Mouse (Mus musculus) brain, embryonic 14.5 days (tissue): ENCODE measurements at regions not wholly inside any gene's neighbourhood (a gene's known extent, or its start where the extent isn't known, plus 50 kb on each side); places are given as distances from the start of the nearest gene placed in this dataset.

Experiments
- DNase-seq: peaks from one replicate; pipeline ENCODE4 v3.0.0-alpha.2; 2011; ENCODE audit warnings: low read depth
- CTCF ChIP-seq: fragments of 200-500 bp; IDR thresholded peaks from 2 replicates; pipeline ENCODE4 v1.5.1; 2012; ENCODE audit warnings: inconsistent platforms, mild to moderate bottlenecking, moderate library complexity, borderline replicate concordance; ENCODE audit not compliant: insufficient read depth, insufficient read length; ENCODE audit errors: extremely low read depth
- POLR2A ChIP-seq: fragments of 200-500 bp; IDR thresholded peaks from 2 replicates; pipeline ENCODE4 v1.6.1; 2012; ENCODE audit warnings: mild to moderate bottlenecking, inconsistent platforms, borderline replicate concordance; ENCODE audit not compliant: poor library complexity, insufficient read depth, insufficient read length, severe bottlenecking; ENCODE audit errors: extremely low read depth

DNA sequence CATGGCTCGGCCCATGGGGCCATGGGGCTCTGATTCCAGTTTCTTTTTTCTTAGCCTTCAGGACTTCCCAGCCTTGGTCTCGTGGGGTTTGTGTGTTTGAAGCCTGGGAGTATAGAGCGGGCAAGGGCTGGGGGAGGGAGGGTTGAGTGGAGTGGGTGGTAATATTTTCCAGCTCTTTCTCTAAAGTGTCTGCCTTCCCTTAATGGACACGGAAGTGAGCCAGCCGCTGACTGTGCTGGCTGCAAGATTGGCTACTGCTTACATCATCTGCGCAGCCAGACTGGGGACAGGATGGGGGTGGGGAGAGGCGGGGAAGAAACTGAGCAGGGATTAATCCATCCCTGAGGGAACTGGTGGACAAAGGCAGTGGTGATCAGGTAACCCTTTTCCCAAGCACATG lies 52.3 kb downstream of the Tnp1 start:
- TF ChIP-seq POLR2A (no peak), CTCF (no peak)
- peak; percentile 76 for DNase-seq

DNA sequence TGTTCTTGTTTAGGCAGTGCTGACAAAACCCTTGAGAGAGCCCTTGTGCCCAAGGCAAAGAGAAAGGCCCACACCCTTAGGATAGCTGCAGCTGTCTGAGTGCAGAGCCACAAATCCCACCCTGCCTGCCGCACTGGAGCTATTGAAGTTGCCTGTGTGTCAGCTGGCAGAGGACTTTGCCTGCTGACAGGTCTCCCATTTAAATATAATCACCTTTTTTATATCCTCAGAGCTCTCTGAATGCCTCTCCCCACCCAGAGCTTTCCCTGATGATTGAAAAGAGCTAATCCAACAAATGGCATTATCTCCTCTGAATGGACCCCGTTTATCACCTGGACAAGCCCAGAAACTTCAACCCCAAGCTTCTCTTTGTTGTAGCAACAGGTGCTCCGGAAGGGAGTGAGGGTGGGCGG lies 55.5 kb downstream of the Tnp1 start:
- DNase-seq = peak; percentile 17
- no peak for TF ChIP-seq CTCF
- TF ChIP-seq POLR2A = no peak

DNA sequence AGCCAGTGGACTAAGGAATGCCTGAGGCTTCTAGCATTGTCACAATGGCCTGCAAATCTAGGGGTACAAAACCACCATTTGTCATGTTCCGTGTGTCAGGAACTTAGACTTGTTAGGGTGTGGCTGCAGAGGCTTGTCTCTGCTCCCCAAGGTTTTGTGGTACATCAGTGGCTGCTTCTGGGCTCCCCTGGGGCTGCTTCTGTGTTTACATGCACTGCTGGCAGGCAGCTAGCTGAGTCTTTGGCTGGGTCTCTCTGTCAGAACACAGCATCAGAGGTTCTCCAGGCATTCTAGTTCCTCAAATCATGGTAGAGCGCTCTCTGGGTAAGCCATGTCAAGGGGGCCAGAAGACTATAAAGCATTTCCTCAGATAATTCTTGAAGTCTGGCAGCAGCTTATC lies 60.3 kb downstream of the Tnp1 start:
- no peak for DNase-seq
- TF ChIP-seq CTCF (no peak), POLR2A (no peak)

- TF ChIP-seq POLR2A (no peak), CTCF (no peak)
- no peak for DNase-seq
Measured at GRCm38 (mm10) chr1:72952896-72953295, 62.8 kb downstream of the Tnp1 start.

- no peak for DNase-seq
- TF ChIP-seq CTCF = no peak
- TF ChIP-seq POLR2A = no peak
Measured at GRCm38 (mm10) chr1:72951802-72952201, 63.9 kb downstream of the Tnp1 start.

DNA sequence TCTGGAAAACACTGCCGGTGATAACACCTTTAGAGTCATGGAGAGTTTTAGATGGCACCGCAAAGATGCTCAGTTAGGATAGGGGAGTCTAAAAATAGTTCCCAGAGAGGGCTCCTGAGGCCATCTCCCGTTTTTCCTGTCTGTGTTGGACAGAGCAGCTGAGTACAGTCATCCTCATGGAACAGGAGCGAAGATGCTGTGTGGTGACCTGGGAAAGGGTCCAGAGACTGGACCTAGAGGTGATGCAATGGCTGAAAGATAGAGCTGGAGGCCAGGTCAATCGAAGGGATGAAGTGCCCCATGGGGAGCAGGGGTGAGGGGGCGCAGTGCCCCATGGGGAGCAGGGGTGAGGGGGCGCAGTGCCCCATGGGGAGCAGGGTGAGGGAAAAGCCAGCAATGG lies 64.3 kb downstream of the Tnp1 start:
- no peak for DNase-seq
- TF ChIP-seq POLR2A = no peak
- no peak for TF ChIP-seq CTCF

- no peak for DNase-seq
- no peak for TF ChIP-seq CTCF
- no peak for TF ChIP-seq POLR2A
Measured at GRCm38 (mm10) chr1:72946235-72946634, 69.5 kb downstream of the Tnp1 start.

DNA sequence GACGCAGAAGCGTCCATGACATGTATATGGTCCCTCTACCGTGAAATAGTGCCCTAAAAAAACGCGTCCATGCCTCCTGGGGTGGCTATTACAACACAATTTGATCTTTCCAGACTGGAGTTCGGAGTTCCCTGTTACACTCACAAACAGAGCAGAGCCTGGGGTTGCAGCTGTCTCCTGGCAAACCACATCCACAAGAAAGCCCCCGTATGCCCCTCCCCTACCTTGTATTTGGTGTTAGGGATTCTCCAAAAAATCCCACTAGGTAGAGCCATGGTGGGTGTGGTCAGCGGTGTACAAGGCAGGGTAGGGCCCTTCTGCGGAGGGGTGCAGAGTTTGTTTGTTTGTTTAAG lies 70.0 kb downstream of the Tnp1 start:
- no peak for DNase-seq
- TF ChIP-seq CTCF (no peak), POLR2A (no peak)

DNA sequence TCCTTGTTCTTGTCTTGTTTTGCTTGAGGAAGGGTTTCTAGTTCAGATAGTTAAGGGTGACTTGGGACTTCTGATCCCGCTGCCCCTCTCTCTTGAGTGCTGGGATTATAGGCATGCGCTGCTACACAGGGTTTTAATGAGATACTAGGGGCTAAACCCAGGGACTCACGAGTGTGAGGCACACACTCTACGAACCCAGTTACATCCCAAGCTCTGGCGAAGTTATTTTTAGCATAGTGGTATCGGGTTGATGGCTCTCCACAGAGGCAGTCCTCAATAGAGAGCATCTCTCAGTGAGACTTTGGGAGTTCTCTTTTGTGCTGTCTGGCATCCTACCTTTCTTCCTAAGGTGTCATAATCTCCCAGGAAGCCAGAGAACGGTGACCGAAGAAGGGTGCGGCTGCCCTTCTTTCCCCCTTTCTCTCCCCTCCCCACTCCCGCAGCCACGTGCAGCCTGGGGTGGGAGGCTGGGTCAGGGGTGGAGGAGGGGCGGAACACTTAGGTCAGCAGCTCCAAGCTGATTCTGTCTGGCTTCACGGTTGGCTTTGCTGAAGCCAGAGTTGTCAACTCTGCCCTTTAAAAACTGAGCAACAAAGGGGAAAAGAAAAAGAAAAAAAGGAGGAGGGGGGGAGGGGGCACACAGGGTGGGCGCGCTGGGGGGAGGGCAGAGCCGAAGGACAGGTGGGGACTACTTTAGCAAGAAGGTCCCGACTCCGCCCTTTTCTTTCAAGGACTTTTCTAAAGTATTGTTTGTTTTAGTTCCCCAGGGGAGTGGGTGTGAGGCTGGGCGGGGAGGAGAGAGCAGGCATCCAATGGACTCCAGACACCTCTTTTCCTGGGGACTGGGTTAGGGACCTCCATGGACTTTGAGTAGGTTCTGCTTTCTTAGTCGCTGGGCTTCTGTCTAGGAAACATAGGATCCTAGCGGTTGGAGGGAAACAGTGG lies 70.4 kb upstream of the Igfbp5 start:
- peak; percentile 14 for DNase-seq
- TF ChIP-seq CTCF (no peak), POLR2A (no peak)

DNA sequence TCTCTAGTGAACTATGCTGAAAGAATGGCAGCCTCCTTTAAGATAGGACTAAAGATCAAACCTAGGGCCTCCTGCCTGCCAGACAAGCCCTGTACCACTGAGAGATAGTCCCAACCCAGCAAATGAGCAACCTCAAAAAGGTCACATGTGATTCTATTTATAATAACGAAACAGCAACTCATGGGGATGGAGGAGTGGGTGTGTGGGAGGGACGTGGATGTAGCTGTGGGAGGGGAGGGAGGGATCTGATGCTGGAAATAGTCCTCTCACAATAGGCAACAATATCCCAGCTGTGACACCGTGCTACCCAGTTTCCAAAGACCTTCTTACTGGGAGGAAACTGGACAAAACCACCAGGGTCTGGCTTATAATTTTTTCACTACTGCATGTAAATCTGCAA lies 69.5 kb upstream of the Igfbp5 start:
- TF ChIP-seq POLR2A = no peak
- no peak for TF ChIP-seq CTCF
- DNase-seq = no peak

- DNase-seq = no peak
- no peak for TF ChIP-seq CTCF
- no peak for TF ChIP-seq POLR2A
Measured at GRCm38 (mm10) chr1:72943082-72943481, 68.4 kb upstream of the Igfbp5 start.

DNA sequence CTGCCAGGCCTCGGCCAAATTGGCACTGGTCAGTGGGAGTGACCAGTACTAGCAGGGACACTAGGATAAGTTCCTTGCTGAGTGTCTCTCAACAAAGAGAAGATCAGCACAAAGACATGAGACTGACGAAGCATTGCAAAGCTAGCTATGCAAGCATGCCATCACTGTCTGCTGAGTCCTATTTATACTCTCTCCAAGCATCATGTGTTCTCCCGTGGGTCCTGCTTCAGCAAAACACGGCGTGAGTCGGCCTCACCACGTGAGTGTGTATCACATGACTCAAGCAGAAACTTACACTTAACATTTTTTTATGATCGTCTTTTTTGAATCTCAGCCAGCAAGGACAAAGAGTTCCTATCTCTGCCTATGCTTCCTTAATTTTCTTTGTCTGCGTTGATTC lies 67.7 kb upstream of the Igfbp5 start:
- no peak for DNase-seq
- TF ChIP-seq POLR2A = no peak
- TF ChIP-seq CTCF = no peak
